Mouse (Mus musculus): ENCODE results near the gene Plod1.

GRCm38 (mm10) chr4:147920973-147921372 is 15.6 kb downstream of the Plod1 start:
- TF ChIP-seq CTCF (IDR thresholded peaks at IDR 0.05; ENCODE audit: insufficient read depth, low read depth, low read length) (no peak), POLR2A (IDR thresholded peaks at IDR 0.05; ENCODE audit: insufficient read depth, low read depth, low read length) (no peak)

All from olfactory bulb, adult 2 months (tissue).